Mouse (Mus musculus): ENCODE data around the gene Cntnap2.

Gene Cntnap2

GRCm38 (mm10) chr6:45327952-45328485 is 268.9 kb downstream of the Cntnap2 start:
- DNase-seq (ENCODE audit: low spot score in 2 of 2): no peak

GRCm38 (mm10) chr6:45345396-45345795 is 286.2 kb downstream of the Cntnap2 start:
- no peak for DNase-seq (ENCODE audit: low spot score in 2 of 2)

- no peak for DNase-seq (ENCODE audit: low spot score in 2 of 2)
Observed at GRCm38 (mm10) chr6:45345953-45346352, 286.8 kb downstream of the Cntnap2 start.

GRCm38 (mm10) chr6:45366442-45366841 is 307.3 kb downstream of the Cntnap2 start:
- no peak for DNase-seq (ENCODE audit: low spot score in 2 of 2)

GRCm38 (mm10) chr6:45381126-45381525 is 322.0 kb downstream of the Cntnap2 start:
- DNase-seq (ENCODE audit: low spot score in 2 of 2): no peak

GRCm38 (mm10) chr6:45389034-45389433 is 329.9 kb downstream of the Cntnap2 start:
- no peak for DNase-seq (ENCODE audit: low spot score in 2 of 2)

GRCm38 (mm10) chr6:45413629-45414028 is 354.5 kb downstream of the Cntnap2 start:
- DNase-seq (ENCODE audit: low spot score in 2 of 2): no peak

GRCm38 (mm10) chr6:45455424-45455823 is 396.3 kb downstream of the Cntnap2 start:
- DNase-seq (ENCODE audit: low spot score in 2 of 2): peak in 1 of 2 experiments; percentile 8

GRCm38 (mm10) chr6:45518221-45518620 is 459.1 kb downstream of the Cntnap2 start:
- no peak for DNase-seq (ENCODE audit: low spot score in 2 of 2)

- no peak for DNase-seq (ENCODE audit: low spot score in 2 of 2)
Observed at GRCm38 (mm10) chr6:45536999-45537398, 477.8 kb downstream of the Cntnap2 start.

GRCm38 (mm10) chr6:45544319-45544875 is 485.2 kb downstream of the Cntnap2 start:
- DNase-seq (ENCODE audit: low spot score in 2 of 2): no peak

- no peak for DNase-seq (ENCODE audit: low spot score in 2 of 2)
Observed at GRCm38 (mm10) chr6:45559724-45560123, 500.6 kb downstream of the Cntnap2 start.

- peak; percentile 4 to 6 for DNase-seq (ENCODE audit: low spot score in 2 of 2)
Observed at GRCm38 (mm10) chr6:45584467-45585094, 525.4 kb downstream of the Cntnap2 start.

GRCm38 (mm10) chr6:45589084-45589483 is 529.9 kb downstream of the Cntnap2 start:
- DNase-seq (ENCODE audit: low spot score in 2 of 2): no peak

- DNase-seq (ENCODE audit: low spot score in 2 of 2): no peak
Observed at GRCm38 (mm10) chr6:45647017-45647416, 587.9 kb downstream of the Cntnap2 start.

- DNase-seq (ENCODE audit: low spot score in 2 of 2): no peak
Observed at GRCm38 (mm10) chr6:45648419-45648818, 589.3 kb downstream of the Cntnap2 start.

- DNase-seq (ENCODE audit: low spot score in 2 of 2): peak; percentile 2 to 3
Observed at GRCm38 (mm10) chr6:45700287-45700686, 641.1 kb downstream of the Cntnap2 start.

GRCm38 (mm10) chr6:45791612-45792011 is 732.5 kb downstream of the Cntnap2 start:
- no peak for DNase-seq (ENCODE audit: low spot score in 2 of 2)

GRCm38 (mm10) chr6:45841626-45842341 is 782.6 kb downstream of the Cntnap2 start:
- DNase-seq (ENCODE audit: low spot score in 2 of 2): no peak

GRCm38 (mm10) chr6:45843736-45844135 is 784.6 kb downstream of the Cntnap2 start:
- peak; percentile 9 to 18 for DNase-seq (ENCODE audit: low spot score in 2 of 2)

GRCm38 (mm10) chr6:45871409-45871992 is 812.3 kb downstream of the Cntnap2 start:
- no peak for DNase-seq (ENCODE audit: low spot score in 2 of 2)

GRCm38 (mm10) chr6:45885486-45885885 is 826.3 kb downstream of the Cntnap2 start:
- no peak for DNase-seq (ENCODE audit: low spot score in 2 of 2)

All from right cerebral cortex, adult 2 months (tissue).